Mouse (Mus musculus): ENCODE measurements around the gene A830031A19Rik. TPM values are rescaled to one million over a fixed set of nuclear protein-coding genes. Genes with fewer than 3 reads are reported as not detected.

Gene A830031A19Rik
- polyA plus RNA-seq, 1 experiment, result not detected

- no peak overlapping the region for H3K4me3 ChIP-seq (ENCODE audit: low read depth, low read length)
- H3K4me1 ChIP-seq (ENCODE audit: control insufficient read depth, insufficient read depth, low read length), result peaks cover 4% of the 10 kb centered on the region
- H3K27me3 ChIP-seq (ENCODE audit: control insufficient read depth, insufficient read depth, low read length, poor library complexity, severe bottlenecking), result no peaks in the 10 kb centered on the region
- no peak overlapping the region for H3K9ac ChIP-seq (ENCODE audit: low read depth, poor library complexity, severe bottlenecking)
- no peaks in the 10 kb centered on the region for H3K9me3 ChIP-seq (replicated peaks; ENCODE audit: control insufficient read depth, insufficient read depth, low read length, poor library complexity, severe bottlenecking)
- H3K27ac ChIP-seq (ENCODE audit: insufficient read depth, low read length), result no peak overlapping the region
- TF ChIP-seq POLR2A (IDR thresholded peaks at IDR 0.05; ENCODE audit: insufficient read depth, low read length) (no peak), EP300 (IDR thresholded peaks at IDR 0.05; ENCODE audit: insufficient read depth, low read depth, low read length) (no peak), CTCF (IDR thresholded peaks at IDR 0.05; ENCODE audit: low read depth, low read length) (no peak)
- H3K36me3 ChIP-seq (ENCODE audit: control insufficient read depth, insufficient read depth, low read length, poor library complexity, severe bottlenecking), result no peaks in the 10 kb centered on the region
Measured at GRCm38 (mm10) chr11:24115017-24115752, 40.3 kb upstream of the A830031A19Rik start.

- Histone ChIP-seq H3K27me3 (ENCODE audit: control insufficient read depth, insufficient read depth, low read length, poor library complexity, severe bottlenecking) (no peaks in the 10 kb centered on the region), H3K4me1 (ENCODE audit: control insufficient read depth, insufficient read depth, low read length) (peaks cover 4% of the 10 kb centered on the region), H3K9ac (ENCODE audit: low read depth, poor library complexity, severe bottlenecking) (no peak overlapping the region), H3K4me3 (ENCODE audit: low read depth, low read length) (no peak overlapping the region), H3K9me3 (replicated peaks; ENCODE audit: control insufficient read depth, insufficient read depth, low read length, poor library complexity, severe bottlenecking) (no peaks in the 10 kb centered on the region), H3K36me3 (ENCODE audit: control insufficient read depth, insufficient read depth, low read length, poor library complexity, severe bottlenecking) (no peaks in the 10 kb centered on the region), H3K27ac (ENCODE audit: insufficient read depth, low read length) (0 out of 2 replicates have a peak overlapping the region, but pooled peaks have one; percentile 22)
- TF ChIP-seq EP300 (IDR thresholded peaks at IDR 0.05; ENCODE audit: insufficient read depth, low read depth, low read length) (no peak), POLR2A (IDR thresholded peaks at IDR 0.05; ENCODE audit: insufficient read depth, low read length) (no peak), CTCF (IDR thresholded peaks at IDR 0.05; ENCODE audit: low read depth, low read length) (no peak)
Measured at GRCm38 (mm10) chr11:24111720-24112119, 36.9 kb upstream of the A830031A19Rik start.

- H3K27ac ChIP-seq (ENCODE audit: insufficient read depth, low read length), result no peak overlapping the region
- no peaks in the 10 kb centered on the region for H3K9me3 ChIP-seq (replicated peaks; ENCODE audit: control insufficient read depth, insufficient read depth, low read length, poor library complexity, severe bottlenecking)
- H3K4me1 ChIP-seq (ENCODE audit: control insufficient read depth, insufficient read depth, low read length), result peaks cover 4% of the 10 kb centered on the region
- no peak overlapping the region for H3K9ac ChIP-seq (ENCODE audit: low read depth, poor library complexity, severe bottlenecking)
- TF ChIP-seq POLR2A (IDR thresholded peaks at IDR 0.05; ENCODE audit: insufficient read depth, low read length), result no peak
- H3K4me3 ChIP-seq (ENCODE audit: low read depth, low read length), result no peak overlapping the region
- H3K36me3 ChIP-seq (ENCODE audit: control insufficient read depth, insufficient read depth, low read length, poor library complexity, severe bottlenecking), result no peaks in the 10 kb centered on the region
- H3K27me3 ChIP-seq (ENCODE audit: control insufficient read depth, insufficient read depth, low read length, poor library complexity, severe bottlenecking), result no peaks in the 10 kb centered on the region
Measured at GRCm38 (mm10) chr11:24110113-24110512, 35.3 kb upstream of the A830031A19Rik start.

- Histone ChIP-seq H3K27ac (ENCODE audit: insufficient read depth, low read length) (no peak overlapping the region), H3K27me3 (ENCODE audit: control insufficient read depth, insufficient read depth, low read length, poor library complexity, severe bottlenecking) (no peaks in the 10 kb centered on the region), H3K36me3 (ENCODE audit: control insufficient read depth, insufficient read depth, low read length, poor library complexity, severe bottlenecking) (no peaks in the 10 kb centered on the region), H3K4me3 (ENCODE audit: low read depth, low read length) (no peak overlapping the region), H3K4me1 (ENCODE audit: control insufficient read depth, insufficient read depth, low read length) (peaks cover 4% of the 10 kb centered on the region), H3K9me3 (replicated peaks; ENCODE audit: control insufficient read depth, insufficient read depth, low read length, poor library complexity, severe bottlenecking) (no peaks in the 10 kb centered on the region), H3K9ac (ENCODE audit: low read depth, poor library complexity, severe bottlenecking) (no peak overlapping the region)
- TF ChIP-seq CTCF (IDR thresholded peaks at IDR 0.05; ENCODE audit: low read depth, low read length) (no peak), EP300 (IDR thresholded peaks at IDR 0.05; ENCODE audit: insufficient read depth, low read depth, low read length) (no peak), POLR2A (IDR thresholded peaks at IDR 0.05; ENCODE audit: insufficient read depth, low read length) (no peak)
Measured at GRCm38 (mm10) chr11:24109388-24109787, 34.5 kb upstream of the A830031A19Rik start.

- Histone ChIP-seq H3K9ac (ENCODE audit: low read depth, poor library complexity, severe bottlenecking) (no peak overlapping the region), H3K36me3 (ENCODE audit: control insufficient read depth, insufficient read depth, low read length, poor library complexity, severe bottlenecking) (no peaks in the 10 kb centered on the region), H3K4me3 (ENCODE audit: low read depth, low read length) (no peak overlapping the region), H3K4me1 (ENCODE audit: control insufficient read depth, insufficient read depth, low read length) (peaks cover 4% of the 10 kb centered on the region), H3K27me3 (ENCODE audit: control insufficient read depth, insufficient read depth, low read length, poor library complexity, severe bottlenecking) (no peaks in the 10 kb centered on the region), H3K9me3 (replicated peaks; ENCODE audit: control insufficient read depth, insufficient read depth, low read length, poor library complexity, severe bottlenecking) (no peaks in the 10 kb centered on the region), H3K27ac (ENCODE audit: insufficient read depth, low read length) (no peak overlapping the region)
- TF ChIP-seq EP300 (IDR thresholded peaks at IDR 0.05; ENCODE audit: insufficient read depth, low read depth, low read length), result no peak
- no peak for TF ChIP-seq CTCF (IDR thresholded peaks at IDR 0.05; ENCODE audit: low read depth, low read length)
- no peak for TF ChIP-seq POLR2A (IDR thresholded peaks at IDR 0.05; ENCODE audit: insufficient read depth, low read length)
Measured at GRCm38 (mm10) chr11:24108974-24109373, 34.1 kb upstream of the A830031A19Rik start.

- no peak for TF ChIP-seq EP300 (IDR thresholded peaks at IDR 0.05; ENCODE audit: insufficient read depth, low read depth, low read length)
- TF ChIP-seq POLR2A (IDR thresholded peaks at IDR 0.05; ENCODE audit: insufficient read depth, low read length), result no peak
- TF ChIP-seq CTCF (IDR thresholded peaks at IDR 0.05; ENCODE audit: low read depth, low read length), result no peak
- Histone ChIP-seq H3K9ac (ENCODE audit: low read depth, poor library complexity, severe bottlenecking) (no peak overlapping the region), H3K36me3 (ENCODE audit: control insufficient read depth, insufficient read depth, low read length, poor library complexity, severe bottlenecking) (no peaks in the 10 kb centered on the region), H3K4me3 (ENCODE audit: low read depth, low read length) (no peak overlapping the region), H3K9me3 (replicated peaks; ENCODE audit: control insufficient read depth, insufficient read depth, low read length, poor library complexity, severe bottlenecking) (no peaks in the 10 kb centered on the region), H3K4me1 (ENCODE audit: control insufficient read depth, insufficient read depth, low read length) (peaks cover 4% of the 10 kb centered on the region), H3K27ac (ENCODE audit: insufficient read depth, low read length) (no peak overlapping the region), H3K27me3 (ENCODE audit: control insufficient read depth, insufficient read depth, low read length, poor library complexity, severe bottlenecking) (no peaks in the 10 kb centered on the region)
Measured at GRCm38 (mm10) chr11:24107414-24107813, 32.6 kb upstream of the A830031A19Rik start.

Measured in ES-Bruce4 (cell line).